Mouse (Mus musculus) left cerebral cortex, adult 11 months (tissue): ENCODE data around the gene Ppp1r8.

Experiments used
- DNase-seq: peaks from one replicate; pipeline ENCODE4 v3.0.0; 2022; ENCODE audit warnings: low spot score

Gene Ppp1r8

GRCm38 (mm10) chr4:132842970-132843704 lies at the start of gene Ppp1r8:
TSS of gene Ppp1r8 (minus strand) at chr4:132843169.
- peak; percentile 86 for DNase-seq

GRCm38 (mm10) chr4:132884844-132885374 lies 41.9 kb upstream of the Ppp1r8 start:
- no peak for DNase-seq

- DNase-seq: peak; percentile 81
Observed at GRCm38 (mm10) chr4:132884064-132884843, 41.3 kb upstream of the Ppp1r8 start, which contains the start of gene Stx12. TSS of gene Stx12 (minus strand) at chr4:132884509.

GRCm38 (mm10) chr4:132883561-132884063 lies 40.6 kb upstream of the Ppp1r8 start:
- no peak for DNase-seq

GRCm38 (mm10) chr4:132874363-132875097 lies 31.6 kb upstream of the Ppp1r8 start:
- DNase-seq: no peak

GRCm38 (mm10) chr4:132873481-132874362 lies 30.8 kb upstream of the Ppp1r8 start:
- DNase-seq: no peak

- no peak for DNase-seq
Observed at GRCm38 (mm10) chr4:132871116-132871515, 28.1 kb upstream of the Ppp1r8 start.

GRCm38 (mm10) chr4:132864856-132865255 lies 21.9 kb upstream of the Ppp1r8 start:
- DNase-seq: no peak

- no peak for DNase-seq
Observed at GRCm38 (mm10) chr4:132863012-132863411, 20.0 kb upstream of the Ppp1r8 start.

- DNase-seq: no peak
Observed at GRCm38 (mm10) chr4:132860880-132861279, 17.9 kb upstream of the Ppp1r8 start.

- no peak for DNase-seq
Observed at GRCm38 (mm10) chr4:132843705-132844071, 719 bp upstream of the Ppp1r8 start.

GRCm38 (mm10) chr4:132842281-132842906 lies 575 bp downstream of the Ppp1r8 start:
- no peak for DNase-seq

- DNase-seq: no peak
Observed at GRCm38 (mm10) chr4:132841493-132841892, 1.5 kb downstream of the Ppp1r8 start.

- peak; percentile 37 for DNase-seq
Observed at GRCm38 (mm10) chr4:132823614-132824366, 19.2 kb downstream of the Ppp1r8 start.

GRCm38 (mm10) chr4:132818442-132818841 lies 24.5 kb downstream of the Ppp1r8 start:
- no peak for DNase-seq

GRCm38 (mm10) chr4:132816855-132817254 lies 26.1 kb downstream of the Ppp1r8 start:
- no peak for DNase-seq

GRCm38 (mm10) chr4:132816404-132816803 lies 26.6 kb downstream of the Ppp1r8 start:
- no peak for DNase-seq

- peak; percentile 51 for DNase-seq
Observed at GRCm38 (mm10) chr4:132809621-132810020, 33.3 kb downstream of the Ppp1r8 start.

- no peak for DNase-seq
Observed at GRCm38 (mm10) chr4:132807771-132808641, 35.0 kb downstream of the Ppp1r8 start.
